Mouse (Mus musculus): Measurements from ENCODE around the gene Cd46.

DNA sequence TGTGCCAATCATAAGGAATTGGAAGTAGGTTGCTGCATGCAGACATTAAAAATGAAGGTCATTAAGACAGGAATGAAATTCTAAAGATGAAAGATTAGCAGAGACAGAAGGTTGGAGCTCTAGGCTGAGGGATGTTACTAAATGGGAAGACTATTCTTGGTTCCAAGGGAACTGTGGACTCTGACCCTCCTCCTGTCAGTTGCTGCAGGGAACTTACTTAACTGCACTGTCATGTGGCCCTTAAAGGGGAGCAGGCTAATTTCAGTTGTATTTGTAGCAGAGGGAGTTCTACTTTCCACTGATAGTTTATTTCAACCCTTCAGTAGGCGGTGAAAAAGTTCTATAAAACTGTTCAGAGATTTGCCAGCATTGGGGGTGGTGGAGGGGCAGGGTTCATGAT is 54.1 kb downstream of the Cd46 start:
- TF ChIP-seq POLR2A (IDR thresholded peaks at IDR 0.05; ENCODE audit: borderline replicate concordance, insufficient read depth, low read length) (no peak), CTCF (IDR thresholded peaks at IDR 0.05; ENCODE audit: borderline replicate concordance, insufficient read depth, low read depth, low read length) (no peak)

Measured in cerebellum, adult 2 months (tissue).